Mouse (Mus musculus) CD4-positive helper T cell, adult 2 months (primary cell): Measurements from ENCODE around the gene Zcchc8.

ENCODE experiments used
- DNase-seq: peaks from one replicate; pipeline ENCODE4 v3.0.0-alpha.2; 2012; ENCODE audit warnings: low read depth, missing footprints, low spot score

The Zcchc8 gene

GRCm38 (mm10) chr5:123683377-123684220 is 37.3 kb downstream of the Zcchc8 start:
- DNase-seq: peak; percentile 67

- no peak for DNase-seq
Observed at GRCm38 (mm10) chr5:123683043-123683376, 37.9 kb downstream of the Zcchc8 start.

GRCm38 (mm10) chr5:123682372-123682771 is 38.5 kb downstream of the Zcchc8 start:
- DNase-seq: peak; percentile 72

- DNase-seq: no peak
Observed at GRCm38 (mm10) chr5:123679546-123680263, 41.2 kb downstream of the Zcchc8 start.

- DNase-seq: no peak
Observed at GRCm38 (mm10) chr5:123679106-123679505, 41.8 kb downstream of the Zcchc8 start.

GRCm38 (mm10) chr5:123675717-123676116 is 45.2 kb downstream of the Zcchc8 start:
- no peak for DNase-seq

- DNase-seq: no peak
Observed at GRCm38 (mm10) chr5:123675221-123675620, 45.7 kb downstream of the Zcchc8 start.

- no peak for DNase-seq
Observed at GRCm38 (mm10) chr5:123671473-123671820, 49.5 kb downstream of the Zcchc8 start.

GRCm38 (mm10) chr5:123670800-123671472 is 50.0 kb downstream of the Zcchc8 start:
- no peak for DNase-seq

- no peak for DNase-seq
Observed at GRCm38 (mm10) chr5:123669991-123670799, 50.7 kb downstream of the Zcchc8 start.

GRCm38 (mm10) chr5:123667915-123668314 is 53.0 kb downstream of the Zcchc8 start:
- no peak for DNase-seq

- no peak for DNase-seq
Observed at GRCm38 (mm10) chr5:123665956-123666355, 54.9 kb downstream of the Zcchc8 start.

- no peak for DNase-seq
Observed at GRCm38 (mm10) chr5:123664329-123664728, 56.6 kb downstream of the Zcchc8 start.

- DNase-seq: no peak
Observed at GRCm38 (mm10) chr5:123662059-123662458, 58.8 kb downstream of the Zcchc8 start.

- DNase-seq: no peak
Observed at GRCm38 (mm10) chr5:123661602-123662001, 59.3 kb downstream of the Zcchc8 start.

GRCm38 (mm10) chr5:123657651-123658050 is 63.2 kb downstream of the Zcchc8 start:
- peak; percentile 20 for DNase-seq

- DNase-seq: no peak
Observed at GRCm38 (mm10) chr5:123654937-123655336, 66.0 kb downstream of the Zcchc8 start.

- no peak for DNase-seq
Observed at GRCm38 (mm10) chr5:123653287-123653801, 67.6 kb downstream of the Zcchc8 start.

- DNase-seq: no peak
Observed at GRCm38 (mm10) chr5:123650825-123651224, 70.1 kb downstream of the Zcchc8 start.
